Mouse (Mus musculus) liver, embryonic 16.5 days (tissue): ENCODE results near the gene Baiap2l1. TPM values are rescaled to one million over a fixed set of nuclear protein-coding genes. Genes with fewer than 3 reads are reported as not detected.
A peak's percentile ranks its signal among the peaks of the same experiment; 100 is the strongest.

ENCODE experiments used
- ATAC-seq: fragments of 200-750 bp; cut with Nextera tagmentation; 2 replicates; pipeline ENCODE4 v1.8.0; 2017; ENCODE audit warnings: low read depth, mild to moderate bottlenecking, moderate number of reproducible peaks, moderate library complexity
- H3K27ac ChIP-seq: fragments of 300-500 bp; sonication (generic); 2 replicates; pipeline ENCODE4 v1.5.1; 2014; ENCODE audit warnings: mild to moderate bottlenecking, low read length
- H3K27me3 ChIP-seq: fragments of 300-500 bp; sonication (generic); 2 replicates; pipeline ENCODE4 v1.6.1; 2014; ENCODE audit warnings: low read depth, low read length, mixed read lengths; ENCODE audit not compliant: control insufficient read depth, insufficient read depth
- H3K36me3 ChIP-seq: fragments of 300-500 bp; sonication (generic); 2 replicates; pipeline ENCODE4 v1.6.1; 2014; ENCODE audit warnings: mild to moderate bottlenecking; ENCODE audit not compliant: control insufficient read depth, insufficient read depth
- H3K4me1 ChIP-seq: fragments of 300-500 bp; sonication (generic); 2 replicates; pipeline ENCODE4 v1.6.1; 2014; ENCODE audit warnings: low read depth, low read length, mixed read lengths; ENCODE audit not compliant: control insufficient read depth
- H3K4me2 ChIP-seq: fragments of 300-500 bp; sonication (generic); 2 replicates; pipeline ENCODE4 v1.6.1; 2014; ENCODE audit warnings: low read depth, low read length, mixed read lengths
- H3K4me3 ChIP-seq: fragments of 300-500 bp; sonication (generic); 2 replicates; pipeline ENCODE4 v1.5.1; 2014; ENCODE audit warnings: low read depth, mild to moderate bottlenecking, low read length
- H3K9ac ChIP-seq: fragments of 300-500 bp; sonication (generic); 2 replicates; pipeline ENCODE4 v1.6.1; 2014; ENCODE audit warnings: low read depth, low read length
- H3K9me3 ChIP-seq: fragments of 300-500 bp; sonication (generic); replicated peaks from 2 replicates; pipeline ENCODE4 v1.6.1; 2016; ENCODE audit warnings: low read length; ENCODE audit not compliant: control insufficient read depth
- WGBS: fragments of 180-500 bp; shearing (Covaris S2); extraction: QIAGEN DNeasy Blood & Tissue Kit; methylation state at CpG from one replicate; pipeline ENCODE4 v1.1.7; 2014; ENCODE audit not compliant: insufficient replicate concordance; 5-methylcytosine and 5-hydroxymethylcytosine counted together
- polyA plus RNA-seq: library from polyadenylated mRNA; unstranded; fragments of >200 nt; fragmentation: Nextera tagmentation; extraction: Ambion mirVana; gene quantifications from 2 replicates; pipeline ENCODE4 v1.2.1, GENCODE M21; 2015

Baiap2l1 gene
- polyA plus RNA-seq, 1 experiment from 2014 or later, result 9.0 TPM

GRCm38 (mm10) chr5:144243901-144244487 lies 113.9 kb downstream of the Baiap2l1 start, which contains the start of gene Bri3:
Gene Bri3, plus strand, starts transcription at chr5:144244437.
- Histone ChIP-seq H3K27ac (no peak within 1 kb of the TSS), H3K4me1 (no peaks in the 10 kb centered on the region), H3K27me3 (no peaks in the 10 kb centered on the region), H3K36me3 (no peaks in the 10 kb centered on the region), H3K9me3 (no peaks in the 10 kb centered on the region), H3K9ac (no peak within 1 kb of the TSS), H3K4me3 (no peak within 1 kb of the TSS), H3K4me2 (no peak within 1 kb of the TSS)
- no peak for ATAC-seq
- WGBS, result 78% methylated on average over 7 of the region's 7 CpGs

GRCm38 (mm10) chr5:144238969-144239368 lies 118.9 kb downstream of the Baiap2l1 start:
- H3K27ac ChIP-seq, result no peak overlapping the region
- no peak overlapping the region for H3K4me2 ChIP-seq
- no peaks in the 10 kb centered on the region for H3K27me3 ChIP-seq
- H3K9me3 ChIP-seq, result no peaks in the 10 kb centered on the region
- WGBS, result 61% methylated on average over 1 of the region's 1 CpGs
- H3K4me1 ChIP-seq, result no peaks in the 10 kb centered on the region
- no peak overlapping the region for H3K4me3 ChIP-seq
- ATAC-seq, result no peak
- no peaks in the 10 kb centered on the region for H3K36me3 ChIP-seq
- H3K9ac ChIP-seq, result no peak overlapping the region

DNA sequence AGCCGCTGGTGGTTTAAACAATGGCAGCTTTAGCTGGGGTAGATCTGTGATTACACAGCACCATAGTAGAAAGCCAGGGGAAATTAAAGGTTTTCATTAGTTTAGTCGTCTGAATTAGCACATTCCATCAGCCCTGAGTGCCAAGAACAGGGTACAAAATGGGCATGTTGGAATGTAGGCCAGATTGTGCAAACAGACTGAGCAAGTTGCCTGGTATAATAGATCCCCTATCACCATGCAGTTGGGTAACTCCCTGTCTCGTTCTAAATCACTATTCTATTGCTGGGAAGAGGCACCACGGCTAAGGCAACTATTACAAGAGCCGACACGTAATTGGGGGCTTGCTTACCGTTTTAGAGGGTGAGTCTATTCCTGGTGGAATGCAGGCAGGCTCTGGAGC lies 123.2 kb downstream of the Baiap2l1 start:
- Histone ChIP-seq H3K9ac (no peak overlapping the region), H3K27ac (no peak overlapping the region), H3K9me3 (no peaks in the 10 kb centered on the region), H3K4me1 (no peaks in the 10 kb centered on the region), H3K4me3 (no peak overlapping the region), H3K27me3 (no peaks in the 10 kb centered on the region), H3K36me3 (no peaks in the 10 kb centered on the region), H3K4me2 (no peak overlapping the region)
- WGBS, result 67% methylated on average over 7 of the region's 7 CpGs
- ATAC-seq, result no peak

- H3K36me3 ChIP-seq, result no peaks in the 10 kb centered on the region
- no peaks in the 10 kb centered on the region for H3K27me3 ChIP-seq
- no peak for ATAC-seq
- H3K27ac ChIP-seq, result no peak overlapping the region
- no peaks in the 10 kb centered on the region for H3K9me3 ChIP-seq
- no peaks in the 10 kb centered on the region for H3K4me1 ChIP-seq
- no peak overlapping the region for H3K9ac ChIP-seq
- 46% methylated on average over 6 of the region's 6 CpGs for WGBS
- H3K4me2 ChIP-seq, result no peak overlapping the region
- H3K4me3 ChIP-seq, result no peak overlapping the region
Measured at GRCm38 (mm10) chr5:144234222-144234621, 123.7 kb downstream of the Baiap2l1 start.

DNA sequence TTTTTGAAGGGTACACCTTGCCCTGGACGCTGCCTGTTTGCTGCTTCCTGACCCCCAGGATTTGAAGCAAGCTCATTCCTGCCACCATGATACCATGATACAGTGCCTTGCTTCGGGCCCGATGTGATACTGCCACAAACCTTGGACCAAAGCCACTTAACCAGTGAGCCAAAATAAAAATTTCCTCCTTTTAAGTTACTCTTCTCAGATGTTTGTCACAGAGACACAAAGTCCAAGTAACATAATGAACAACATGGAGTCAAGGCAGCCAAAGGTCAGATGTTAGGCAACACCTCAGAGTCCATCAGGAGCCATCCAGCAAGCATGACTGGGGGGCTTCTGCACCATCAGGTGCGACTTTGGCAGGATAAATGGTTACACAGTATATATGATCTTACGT lies 125.4 kb downstream of the Baiap2l1 start:
- Histone ChIP-seq H3K9me3 (no peaks in the 10 kb centered on the region), H3K27ac (no peak overlapping the region), H3K4me2 (no peak overlapping the region), H3K27me3 (no peaks in the 10 kb centered on the region), H3K4me3 (no peak overlapping the region), H3K36me3 (no peaks in the 10 kb centered on the region), H3K9ac (no peak overlapping the region), H3K4me1 (no peaks in the 10 kb centered on the region)
- no peak for ATAC-seq
- WGBS, result 65% methylated on average over 5 of the region's 5 CpGs

- no peaks in the 10 kb centered on the region for H3K9me3 ChIP-seq
- H3K27me3 ChIP-seq, result no peaks in the 10 kb centered on the region
- no peak overlapping the region for H3K4me3 ChIP-seq
- H3K27ac ChIP-seq, result no peak overlapping the region
- no peak overlapping the region for H3K4me2 ChIP-seq
- no peak overlapping the region for H3K9ac ChIP-seq
- ATAC-seq, result no peak
- no peaks in the 10 kb centered on the region for H3K36me3 ChIP-seq
- no peaks in the 10 kb centered on the region for H3K4me1 ChIP-seq
- 44% methylated on average over 1 of the region's 1 CpGs for WGBS
Measured at GRCm38 (mm10) chr5:144231410-144231809, 126.5 kb downstream of the Baiap2l1 start.

DNA sequence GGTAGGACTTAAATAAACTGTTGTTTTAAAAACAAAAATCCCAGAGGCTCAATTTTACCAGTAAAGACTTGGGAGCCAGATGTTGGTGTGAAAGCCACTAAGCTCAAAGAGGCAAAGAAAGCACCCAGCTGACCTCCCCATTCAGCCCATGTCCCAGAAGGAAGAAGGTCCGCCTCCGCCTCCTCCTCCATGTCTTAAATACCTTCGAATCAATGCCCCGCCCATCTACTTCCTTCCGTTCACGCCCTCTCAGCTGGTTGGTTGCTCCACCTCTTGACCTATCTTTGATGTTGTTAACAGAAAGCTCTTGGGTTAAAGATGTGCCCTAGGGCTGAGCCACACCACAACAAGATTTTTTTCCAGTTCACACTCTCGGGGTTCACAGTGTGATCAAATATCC lies 127.7 kb downstream of the Baiap2l1 start:
- Histone ChIP-seq H3K27ac (no peak overlapping the region), H3K4me1 (no peaks in the 10 kb centered on the region), H3K4me2 (no peak overlapping the region), H3K4me3 (no peak overlapping the region), H3K9me3 (no peaks in the 10 kb centered on the region), H3K27me3 (no peaks in the 10 kb centered on the region), H3K9ac (no peak overlapping the region), H3K36me3 (no peaks in the 10 kb centered on the region)
- no peak for ATAC-seq
- WGBS, result 76% methylated on average over 7 of the region's 7 CpGs

DNA sequence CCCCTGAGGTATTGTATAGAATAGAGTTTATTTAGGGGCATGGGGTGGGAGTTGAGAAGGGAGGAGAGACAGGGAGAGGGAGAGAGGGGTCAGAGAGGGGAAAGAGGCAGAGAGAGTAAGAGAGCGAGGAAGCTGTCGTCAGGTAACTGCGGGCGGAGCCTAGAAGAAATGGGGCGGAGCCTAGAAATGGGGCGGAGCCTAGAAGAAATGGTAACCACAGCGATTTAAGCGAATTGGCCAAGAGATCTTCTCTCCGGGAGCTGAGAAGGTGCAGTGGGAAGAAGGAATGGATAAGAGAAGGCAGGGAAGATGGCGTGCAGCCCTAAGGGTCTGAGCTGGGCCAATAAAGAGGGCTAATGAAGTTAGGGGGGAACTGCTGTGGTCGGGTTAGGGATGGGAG lies 131.7 kb downstream of the Baiap2l1 start:
- H3K36me3 ChIP-seq, result no peaks in the 10 kb centered on the region
- H3K9me3 ChIP-seq, result no peaks in the 10 kb centered on the region
- H3K4me1 ChIP-seq, result peaks cover 3% of the 10 kb centered on the region
- no peak for ATAC-seq
- H3K4me2 ChIP-seq, result no peak overlapping the region
- 30% methylated on average over 11 of the region's 11 CpGs for WGBS
- H3K27me3 ChIP-seq, result no peaks in the 10 kb centered on the region
- no peak overlapping the region for H3K4me3 ChIP-seq
- H3K27ac ChIP-seq, result no peak overlapping the region
- H3K9ac ChIP-seq, result no peak overlapping the region

DNA sequence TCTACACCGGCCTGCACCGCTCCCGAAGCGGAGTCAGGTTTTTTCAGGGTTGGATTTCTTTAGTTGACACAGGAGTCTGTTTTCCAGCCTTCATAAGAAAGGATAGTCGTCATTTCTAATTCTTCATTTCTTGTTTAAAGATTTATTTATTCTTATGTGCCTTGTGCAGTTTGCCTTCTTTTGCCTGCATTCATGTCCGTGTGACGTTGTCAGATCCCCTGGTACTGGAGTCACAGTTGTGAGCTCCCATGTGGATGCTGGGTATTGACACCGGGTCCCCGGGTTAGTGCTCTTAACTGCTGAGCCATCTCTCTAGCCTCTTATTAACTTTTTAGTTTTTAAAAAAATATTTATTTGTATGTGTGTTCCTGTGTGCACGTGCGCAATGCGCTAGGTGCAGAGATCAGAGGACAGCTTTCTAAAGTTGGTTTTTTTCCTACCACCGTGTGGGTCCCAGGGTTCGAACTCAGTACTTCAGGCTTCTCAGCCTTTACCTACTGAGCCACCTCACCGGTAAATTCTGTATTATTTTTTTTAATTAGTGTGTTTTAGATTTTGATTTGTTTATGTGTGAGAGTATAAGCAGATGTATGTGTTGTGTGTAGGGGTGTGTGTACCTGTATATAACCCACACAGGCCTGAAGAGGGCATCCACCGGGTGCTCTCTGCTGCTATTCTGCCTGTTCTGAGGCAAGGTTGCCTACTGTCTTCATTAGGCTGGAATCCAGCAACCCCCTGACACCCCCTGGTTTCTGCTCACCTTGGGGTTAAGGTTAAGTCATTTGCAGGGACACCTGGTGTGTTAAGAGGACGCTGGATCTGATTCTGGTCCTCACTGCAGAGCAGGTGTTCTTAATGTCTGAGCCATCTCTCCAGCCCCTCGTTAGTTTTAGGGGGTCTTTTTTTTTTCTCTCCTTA lies 133.8 kb downstream of the Baiap2l1 start:
- ATAC-seq, result no peak
- peak overlapping the region; percentile 93 for H3K4me2 ChIP-seq
- peak overlapping the region; percentile 67 for H3K4me3 ChIP-seq
- no peaks in the 10 kb centered on the region for H3K36me3 ChIP-seq
- H3K9me3 ChIP-seq, result no peaks in the 10 kb centered on the region
- 0 out of 2 replicates have a peak overlapping the region, but pooled peaks have one; percentile 16 for H3K27ac ChIP-seq
- 23% methylated on average over 18 of the region's 18 CpGs for WGBS
- H3K9ac ChIP-seq, result peak overlapping the region; percentile 72
- peaks cover 3% of the 10 kb centered on the region for H3K4me1 ChIP-seq
- H3K27me3 ChIP-seq, result no peaks in the 10 kb centered on the region
